Mouse (Mus musculus) brain, embryonic 14.5 days (tissue): Measurements from ENCODE around the gene Wnt7a.

Experiments
- CTCF ChIP-seq: fragments of 200-500 bp; IDR thresholded peaks from 2 replicates; pipeline ENCODE4 v1.5.1; 2012; ENCODE audit warnings: inconsistent platforms, mild to moderate bottlenecking, moderate library complexity, borderline replicate concordance; ENCODE audit not compliant: insufficient read depth, insufficient read length; ENCODE audit errors: extremely low read depth
- POLR2A ChIP-seq: fragments of 200-500 bp; IDR thresholded peaks from 2 replicates; pipeline ENCODE4 v1.6.1; 2012; ENCODE audit warnings: mild to moderate bottlenecking, inconsistent platforms, borderline replicate concordance; ENCODE audit not compliant: poor library complexity, insufficient read depth, insufficient read length, severe bottlenecking; ENCODE audit errors: extremely low read depth

DNA sequence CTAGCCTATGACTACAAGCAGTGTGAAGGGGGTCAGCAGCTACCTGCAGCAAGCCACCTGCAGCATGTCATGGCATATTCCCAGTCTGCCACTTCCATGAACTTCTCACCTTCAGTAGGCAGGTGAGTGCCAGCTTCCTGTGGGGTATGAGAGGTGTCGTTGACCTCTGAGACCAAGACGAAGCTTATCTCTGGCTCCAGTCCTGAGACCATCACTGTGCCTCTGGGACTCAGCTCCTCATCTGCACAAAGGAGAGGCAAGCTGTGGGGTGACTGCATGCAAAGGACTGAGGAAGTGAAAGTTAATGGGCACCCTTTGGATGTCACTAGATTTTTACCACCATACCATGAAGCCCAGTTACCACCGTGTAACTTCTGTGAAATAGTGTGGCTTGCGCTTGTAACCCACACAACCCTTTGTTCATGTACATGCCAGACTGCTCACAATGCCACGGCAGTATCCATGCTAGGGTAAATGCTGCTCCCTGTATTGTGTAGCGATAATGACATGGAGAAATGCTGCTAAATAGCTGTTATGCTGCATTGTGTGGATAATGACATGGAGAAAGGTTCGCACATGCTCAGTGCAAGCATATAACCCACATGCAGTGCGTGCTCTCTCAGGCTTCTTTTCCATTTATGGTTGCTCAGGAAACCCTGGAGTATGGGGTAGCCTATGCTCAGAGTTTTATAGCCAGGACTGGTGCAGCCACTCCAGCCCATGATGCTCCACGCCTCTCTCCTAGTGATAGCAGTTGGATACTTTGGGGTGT lies 89.0 kb downstream of the Wnt7a start:
- TF ChIP-seq CTCF, result no peak
- TF ChIP-seq POLR2A, result no peak
